Mouse (Mus musculus): ENCODE measurements around the gene Rpusd1.

Gene Rpusd1

GRCm38 (mm10) chr17:25727265-25728008, at the start of gene Rpusd1, which contains the start of gene Chtf18:
TSS of gene Rpusd1 (plus strand) at chr17:25727670.
TSS of gene Chtf18 (minus strand) at chr17:25727419.
- in situ Hi-C loops (cut with MboI; ENCODE audit: low sequenced_read_pairs) = no loop called here

GRCm38 (mm10) chr17:25677969-25678368, 49.5 kb upstream of the Rpusd1 start:
- in situ Hi-C loops (cut with MboI; ENCODE audit: low sequenced_read_pairs) = no loop called here

- in situ Hi-C loops (cut with MboI; ENCODE audit: low sequenced_read_pairs) = no loop called here
These were observed 47.7 kb upstream of the Rpusd1 start for GRCm38 (mm10) chr17:25679818-25680217.

GRCm38 (mm10) chr17:25681636-25682035, 45.8 kb upstream of the Rpusd1 start:
- in situ Hi-C loops (cut with MboI; ENCODE audit: low sequenced_read_pairs) = no loop called here

GRCm38 (mm10) chr17:25686323-25686722, 41.1 kb upstream of the Rpusd1 start:
- in situ Hi-C loops (cut with MboI; ENCODE audit: low sequenced_read_pairs) = no loop called here

GRCm38 (mm10) chr17:25688922-25689321, 38.5 kb upstream of the Rpusd1 start:
- in situ Hi-C loops (cut with MboI; ENCODE audit: low sequenced_read_pairs) = no loop called here

GRCm38 (mm10) chr17:25696263-25696662, 31.2 kb upstream of the Rpusd1 start:
- in situ Hi-C loops (cut with MboI; ENCODE audit: low sequenced_read_pairs) = loop anchor here (10.0 kb wide), 1 partner anchor 221 kb away; no protein-coding TSS in a partner anchor

- in situ Hi-C loops (cut with MboI; ENCODE audit: low sequenced_read_pairs) = loop anchor here (10.0 kb wide), 1 partner anchor 224 kb away; no protein-coding TSS in a partner anchor
These were observed 29.0 kb upstream of the Rpusd1 start for GRCm38 (mm10) chr17:25698446-25698845.

GRCm38 (mm10) chr17:25700863-25701496, 26.5 kb upstream of the Rpusd1 start:
- in situ Hi-C loops (cut with MboI; ENCODE audit: low sequenced_read_pairs) = no loop called here

- in situ Hi-C loops (cut with MboI; ENCODE audit: low sequenced_read_pairs) = no loop called here
These were observed 17.5 kb upstream of the Rpusd1 start for GRCm38 (mm10) chr17:25709994-25710393.

GRCm38 (mm10) chr17:25711136-25711535, 16.3 kb upstream of the Rpusd1 start:
- in situ Hi-C loops (cut with MboI; ENCODE audit: low sequenced_read_pairs) = no loop called here

- in situ Hi-C loops (cut with MboI; ENCODE audit: low sequenced_read_pairs) = no loop called here
These were observed 11.8 kb upstream of the Rpusd1 start for GRCm38 (mm10) chr17:25715627-25716026.

- in situ Hi-C loops (cut with MboI; ENCODE audit: low sequenced_read_pairs) = no loop called here
These were observed 11.3 kb upstream of the Rpusd1 start for GRCm38 (mm10) chr17:25716130-25716529.

GRCm38 (mm10) chr17:25716711-25717637, 10.5 kb upstream of the Rpusd1 start, which contains the start of gene Gng13:
TSS of gene Gng13 (plus strand) at chr17:25717171.
- in situ Hi-C loops (cut with MboI; ENCODE audit: low sequenced_read_pairs) = no loop called here

GRCm38 (mm10) chr17:25717691-25718090, 9.8 kb upstream of the Rpusd1 start:
- in situ Hi-C loops (cut with MboI; ENCODE audit: low sequenced_read_pairs) = no loop called here

GRCm38 (mm10) chr17:25721476-25721875, 6.0 kb upstream of the Rpusd1 start:
- in situ Hi-C loops (cut with MboI; ENCODE audit: low sequenced_read_pairs) = no loop called here

GRCm38 (mm10) chr17:25723470-25723869, 4.0 kb upstream of the Rpusd1 start:
- in situ Hi-C loops (cut with MboI; ENCODE audit: low sequenced_read_pairs) = no loop called here

GRCm38 (mm10) chr17:25723919-25724318, 3.6 kb upstream of the Rpusd1 start:
- in situ Hi-C loops (cut with MboI; ENCODE audit: low sequenced_read_pairs) = no loop called here

- in situ Hi-C loops (cut with MboI; ENCODE audit: low sequenced_read_pairs) = no loop called here
These were observed 2.2 kb upstream of the Rpusd1 start for GRCm38 (mm10) chr17:25725264-25725663.

- in situ Hi-C loops (cut with MboI; ENCODE audit: low sequenced_read_pairs) = no loop called here
These were observed 470 bp downstream of the Rpusd1 start for GRCm38 (mm10) chr17:25728009-25728270.

GRCm38 (mm10) chr17:25732082-25732481, 4.6 kb downstream of the Rpusd1 start:
- in situ Hi-C loops (cut with MboI; ENCODE audit: low sequenced_read_pairs) = no loop called here

All from CH12F3 (cell line).